ENCODE assay signal across 9 mouse cellular contexts in the genomic region with DNA sequence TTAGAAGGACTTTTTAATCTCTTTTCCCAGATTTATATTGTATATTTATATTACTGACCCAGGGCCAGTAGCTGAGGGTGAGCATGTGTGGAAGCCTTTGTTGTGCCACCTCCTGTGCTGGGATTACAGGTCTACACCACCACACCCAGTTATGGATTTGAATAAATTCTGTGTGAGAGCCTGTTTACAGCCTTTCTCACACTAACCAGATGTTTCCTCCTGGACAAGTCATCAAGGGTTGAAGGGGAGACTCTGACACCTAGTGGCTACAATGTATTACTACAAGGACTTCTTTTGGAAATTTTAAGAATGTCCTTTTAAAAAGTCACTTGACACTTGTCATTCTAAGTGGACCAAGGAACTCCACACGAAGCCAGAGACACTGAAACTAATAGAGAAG. TPM values are rescaled to one million over a fixed set of nuclear protein-coding genes. Genes with fewer than 3 reads are reported as not detected.
DNase-seq lines count a peak whose midpoint lies in the region; ATAC-seq and TF ChIP-seq lines count a peak whose summit lies in the region.
"Had no signal": no experiment of that assay in that cellular context is flagged by ENCODE, and none has a peak within 500 bp of the region (broad histone marks: within the 10 kb centered on the region; RNA-seq: fewer than 3 reads in every experiment).

No protein-coding gene starts in this region.

- no peaks in the 10 kb centered on the region for H3K36me3 ChIP-seq in kidney, postnatal 0 days (ENCODE audit: insufficient read depth, low read length)
- H3K36me3 ChIP-seq in kidney, embryonic 15.5 days: no peaks in the 10 kb centered on the region
- no peaks in the 10 kb centered on the region for H3K36me3 ChIP-seq in midbrain, embryonic 14.5 days (ENCODE audit: control insufficient read depth, insufficient read depth, low read length)

- H3K27ac ChIP-seq in kidney, postnatal 0 days: no peak overlapping the region
- no peak overlapping the region for H3K27ac ChIP-seq in kidney, embryonic 15.5 days
- no peak overlapping the region for H3K27ac ChIP-seq in midbrain, embryonic 14.5 days (replicated peaks; ENCODE audit: low read depth, low read length)

- ATAC-seq in kidney, postnatal 0 days (replicated peaks; ENCODE audit: low FRiP score, low read depth): no peak
- ATAC-seq in kidney, embryonic 15.5 days (replicated peaks; ENCODE audit: low FRiP score): no peak
- ATAC-seq in midbrain, embryonic 14.5 days (ENCODE audit: low FRiP score, low TSS enrichment): no peak; the same call in 1 of the 2 replicates

- peak; percentile 87 for TF ChIP-seq CTCF in kidney, postnatal 0 days (IDR thresholded peaks at IDR 0.05; ENCODE audit: low read depth)

- peak; percentile 81 for DNase-seq in kidney, postnatal 0 days (ENCODE audit: low spot score)
- DNase-seq in MEL-GATA-1-ER (ENCODE audit: extremely low read depth, low read depth): peak; percentile 19
- peak; percentile 33 for DNase-seq in embryo, embryonic 9.5 days (ENCODE audit: extremely low spot score)
- peak; percentile 76 for DNase-seq in midbrain, embryonic 14.5 days
- no peak for DNase-seq in layer of hippocampus, adult 18-20 months (ENCODE audit: low spot score in 2 of 2)
- no peak for DNase-seq in cerebellum, adult 9-11 months
- no peak for DNase-seq in adrenal gland, adult 2 months

- no peaks in the 10 kb centered on the region for H3K4me1 ChIP-seq in kidney, postnatal 0 days (replicated peaks; ENCODE audit: insufficient read depth, low read length)
- H3K4me1 ChIP-seq in kidney, embryonic 15.5 days: no peaks in the 10 kb centered on the region
- no peaks in the 10 kb centered on the region for H3K4me1 ChIP-seq in midbrain, embryonic 14.5 days (ENCODE audit: control insufficient read depth, insufficient read depth, low read length)

- H3K27me3 ChIP-seq in kidney, postnatal 0 days (ENCODE audit: insufficient read depth, low read length): no peaks in the 10 kb centered on the region
- H3K27me3 ChIP-seq in kidney, embryonic 15.5 days: no peaks in the 10 kb centered on the region
- H3K27me3 ChIP-seq in midbrain, embryonic 14.5 days (ENCODE audit: control insufficient read depth, insufficient read depth, low read length): no peaks in the 10 kb centered on the region

- 0% methylated on average over 1 of the region's 1 CpGs for WGBS in kidney, postnatal 0 days
- WGBS in kidney, embryonic 15.5 days: 0% methylated on average over 1 of the region's 1 CpGs
- 2% methylated on average over 1 of the region's 1 CpGs for WGBS in midbrain, embryonic 14.5 days

- no peaks in the 10 kb centered on the region for H3K9me3 ChIP-seq in kidney, postnatal 0 days (replicated peaks; ENCODE audit: low read length)
- no peaks in the 10 kb centered on the region for H3K9me3 ChIP-seq in kidney, embryonic 15.5 days (replicated peaks)
- H3K9me3 ChIP-seq in midbrain, embryonic 14.5 days (ENCODE audit: control insufficient read depth, low read length): no peaks in the 10 kb centered on the region

- no peak overlapping the region for H3K9ac ChIP-seq in kidney, postnatal 0 days (ENCODE audit: low read depth, low read length)
- H3K9ac ChIP-seq in kidney, embryonic 15.5 days: no peak overlapping the region
- H3K9ac ChIP-seq in midbrain, embryonic 14.5 days (replicated peaks; ENCODE audit: low read length): no peak overlapping the region

- no peak overlapping the region for H3K4me2 ChIP-seq in kidney, postnatal 0 days (ENCODE audit: low read length)
- no peak overlapping the region for H3K4me2 ChIP-seq in kidney, embryonic 15.5 days
- no peak overlapping the region for H3K4me2 ChIP-seq in midbrain, embryonic 14.5 days (ENCODE audit: low read length)

- no peak overlapping the region for H3K4me3 ChIP-seq in kidney, postnatal 0 days (replicated peaks; ENCODE audit: low read depth, low read length)
- H3K4me3 ChIP-seq in kidney, embryonic 15.5 days (replicated peaks): no peak overlapping the region
- no peak overlapping the region for H3K4me3 ChIP-seq in midbrain, embryonic 14.5 days (replicated peaks; ENCODE audit: low read depth, low read length)
- H3K4me3 ChIP-seq: erythroblast, embryonic 14.5 days had no signal

RNA-seq across cellular contexts. Expression of a gene that starts 28.7 kb away (rescaled TPM):
- polyA plus RNA-seq in kidney, postnatal 0 days (2015; fragmentation: Nextera tagmentation; extraction: Ambion mirVana): 3.2 and 3.5 TPM in 2 replicates
- polyA plus RNA-seq in kidney, embryonic 15.5 days (2015; fragmentation: Nextera tagmentation; extraction: Ambion mirVana): 2.5 and 2.9 TPM in 2 replicates
- polyA plus RNA-seq in midbrain, embryonic 14.5 days (2014; fragmentation: Nextera tagmentation; extraction: Ambion mirVana): 0.13 and 0.29 TPM in 2 replicates
- under 1 TPM; 0.43 to 0.59 TPM for total RNA-seq in layer of hippocampus, adult 18-20 months (2021)
- total RNA-seq in adrenal gland, adult 2 months (2021): 1 to 10 TPM in 1 of 2 experiments, under 1 TPM in 1; 0.98 to 1.2 TPM
- polyA plus RNA-seq in adrenal gland, adult 2 months (2012; rRNA removed): 0.46 and 0.73 TPM in 2 replicates

Comparison
In these comparisons a context has a peak if more than half of its experiments do, and no peak if none do; other contexts are left out.
1. DNase-seq: peak in kidney, postnatal 0 days (single experiment), MEL-GATA-1-ER (single experiment), embryo, embryonic 9.5 days (single experiment) and midbrain, embryonic 14.5 days (single experiment); none in layer of hippocampus, adult 18-20 months (0 of 2), cerebellum, adult 9-11 months (single experiment) and adrenal gland, adult 2 months (single experiment).